Mouse (Mus musculus) E14TG2a.4 (cell line): ENCODE measurements around the gene Sfxn1.
A peak's percentile ranks its signal among the peaks of the same experiment; 100 is the strongest.

Experiments
- H3K27me3 ChIP-seq: 2 replicates; pipeline ENCODE4 v1.6.1; 2014; ENCODE audit warnings: low read length, control low read depth; ENCODE audit not compliant: insufficient read depth
- H3K36me3 ChIP-seq: 2 replicates; pipeline ENCODE4 v1.6.1; 2014; ENCODE audit warnings: low read length, control low read depth; ENCODE audit not compliant: insufficient read depth
- H3K4me1 ChIP-seq: replicated peaks from 2 replicates; pipeline ENCODE4 v1.6.1; 2014; ENCODE audit warnings: low read depth, low read length, control low read depth
- H3K4me3 ChIP-seq: replicated peaks from 2 replicates; pipeline ENCODE4 v1.5.1; 2014; ENCODE audit warnings: mild to moderate bottlenecking, low read length
- H3K9me3 ChIP-seq: 2 replicates; pipeline ENCODE4 v1.6.1; 2014; ENCODE audit warnings: low read length, control low read depth
- CTCF ChIP-seq: conservative IDR thresholded peaks from 2 replicates; pipeline ENCODE4 v1.5.1; 2014; ENCODE audit warnings: low read length
- NANOG ChIP-seq: IDR thresholded peaks from 2 replicates; pipeline ENCODE4 v1.6.1; 2014; ENCODE audit warnings: borderline replicate concordance, low read length, mixed read lengths
- POU5F1 ChIP-seq: IDR thresholded peaks from 2 replicates; pipeline ENCODE4 v1.6.1; 2014; ENCODE audit warnings: low read length, borderline replicate concordance

Gene Sfxn1

GRCm38 (mm10) chr13:54071606-54072331 lies at the start of gene Sfxn1:
TSS of gene Sfxn1 (plus strand) at chr13:54071869.
- Histone ChIP-seq H3K9me3 (no peaks in the 10 kb centered on the region), H3K36me3 (peaks cover 27% of the 10 kb centered on the region), H3K27me3 (peaks cover 20% of the 10 kb centered on the region), H3K4me1 (peaks cover 67% of the 10 kb centered on the region), H3K4me3 (peak within 1 kb of the TSS; percentile 93)
- TF ChIP-seq POU5F1: no peak
- no peak for TF ChIP-seq CTCF
- TF ChIP-seq NANOG: no peak

DNA sequence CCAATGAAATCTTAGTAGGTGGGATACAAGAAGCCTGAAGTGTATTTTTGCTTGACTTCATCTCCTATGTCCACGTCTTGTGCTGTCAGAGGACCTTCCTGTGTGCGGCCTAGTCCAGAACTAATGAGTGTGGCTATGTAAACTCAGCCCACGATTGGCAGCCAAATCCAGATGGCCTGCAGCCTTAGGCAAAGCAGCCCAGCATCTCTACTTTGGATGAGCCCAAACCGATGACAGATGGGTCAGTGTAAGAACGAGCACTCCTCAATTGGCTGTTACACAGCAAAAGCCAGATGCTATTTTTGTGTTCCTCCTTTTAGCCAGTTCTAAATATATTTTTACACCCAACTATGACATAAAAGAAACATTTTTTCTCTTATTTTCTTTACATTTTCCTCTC lies 48.4 kb upstream of the Sfxn1 start:
- H3K36me3 ChIP-seq: no peaks in the 10 kb centered on the region
- TF ChIP-seq POU5F1 (no peak), NANOG (no peak), CTCF (no peak)
- 0 out of 2 replicates have a peak, but pooled peaks cover 3% of the 10 kb centered on the region for H3K9me3 ChIP-seq
- H3K4me1 ChIP-seq: no peaks in the 10 kb centered on the region
- no peaks in the 10 kb centered on the region for H3K27me3 ChIP-seq
- no peak overlapping the region for H3K4me3 ChIP-seq

DNA sequence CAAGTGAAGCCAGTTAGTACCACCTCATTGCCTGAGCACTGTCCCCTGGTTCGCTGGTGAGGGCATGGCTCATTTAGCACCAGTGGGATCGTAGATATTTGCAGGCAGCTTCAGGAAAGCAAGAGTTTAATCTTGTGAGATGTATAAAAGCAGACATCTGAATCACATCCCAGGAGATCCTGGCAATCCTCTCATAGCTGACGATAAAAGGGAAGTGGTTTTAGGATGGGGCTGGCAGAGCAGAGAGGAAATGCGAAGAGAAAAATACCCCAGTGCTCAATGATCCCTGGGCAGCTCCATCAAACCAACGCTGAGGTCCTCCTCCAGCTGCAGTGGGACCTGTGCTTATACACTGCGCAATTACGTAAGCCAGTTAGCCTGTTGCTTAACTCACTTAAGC lies 44.6 kb upstream of the Sfxn1 start:
- H3K9me3 ChIP-seq: peaks cover 7% of the 10 kb centered on the region; the same call in 1 of the 2 replicates
- H3K27me3 ChIP-seq: no peaks in the 10 kb centered on the region
- H3K4me3 ChIP-seq: no peak overlapping the region
- H3K36me3 ChIP-seq: no peaks in the 10 kb centered on the region
- H3K4me1 ChIP-seq: peaks cover 17% of the 10 kb centered on the region
- TF ChIP-seq POU5F1 (no peak), CTCF (no peak), NANOG (no peak)

DNA sequence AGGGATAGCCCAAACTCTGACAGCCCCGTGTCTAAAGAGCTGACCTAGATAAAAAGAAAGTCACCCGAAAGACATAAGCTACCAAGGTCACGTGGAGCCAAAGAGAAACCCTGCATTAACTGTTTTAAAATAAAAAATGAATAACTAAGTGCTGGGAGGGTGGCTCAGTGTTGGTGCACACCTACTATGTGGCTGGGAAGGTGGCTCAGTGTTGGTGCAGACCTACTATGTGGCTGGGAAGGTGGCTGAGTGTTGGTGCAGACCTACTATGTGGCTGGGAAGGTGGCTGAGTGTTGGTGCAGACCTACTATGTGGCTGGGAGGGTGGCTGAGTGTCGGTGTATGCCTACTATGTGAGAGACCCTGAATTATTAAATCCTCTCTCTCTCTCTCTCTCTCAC lies 38.0 kb upstream of the Sfxn1 start:
- peaks cover 6% of the 10 kb centered on the region; the same call in 1 of the 2 replicates for H3K9me3 ChIP-seq
- no peak overlapping the region for H3K4me3 ChIP-seq
- TF ChIP-seq POU5F1 (no peak), CTCF (no peak), NANOG (no peak)
- no peaks in the 10 kb centered on the region for H3K36me3 ChIP-seq
- H3K4me1 ChIP-seq: peaks cover 17% of the 10 kb centered on the region
- H3K27me3 ChIP-seq: no peaks in the 10 kb centered on the region

GRCm38 (mm10) chr13:54035541-54035940 lies 36.1 kb upstream of the Sfxn1 start:
- no peaks in the 10 kb centered on the region; the same call in 1 of the 2 replicates for H3K27me3 ChIP-seq
- peaks cover 12% of the 10 kb centered on the region for H3K4me1 ChIP-seq
- TF ChIP-seq CTCF (peak; percentile 85), POU5F1 (no peak)
- no peaks in the 10 kb centered on the region for H3K36me3 ChIP-seq
- no peaks in the 10 kb centered on the region for H3K9me3 ChIP-seq
- H3K4me3 ChIP-seq: no peak overlapping the region

DNA sequence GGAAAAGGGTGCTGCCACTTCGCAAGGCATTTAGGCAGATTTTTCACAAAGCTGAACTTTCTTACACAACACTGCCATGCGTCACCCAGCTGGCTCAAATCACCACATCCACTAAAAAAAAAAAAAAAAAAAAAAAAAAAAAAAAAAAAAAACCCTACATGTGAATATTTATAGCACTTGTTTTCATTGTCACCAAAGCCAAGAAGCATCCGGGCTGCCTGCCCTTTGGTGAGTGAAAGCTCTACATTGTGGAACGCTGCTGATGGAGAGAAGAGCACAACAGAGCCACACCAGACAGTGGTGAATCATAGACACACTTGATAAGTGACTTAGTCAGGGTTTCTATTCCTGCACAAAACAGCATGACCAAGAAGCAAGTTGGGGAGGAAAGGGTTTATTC lies 33.7 kb upstream of the Sfxn1 start:
- no peaks in the 10 kb centered on the region for H3K4me1 ChIP-seq
- no peaks in the 10 kb centered on the region for H3K36me3 ChIP-seq
- TF ChIP-seq NANOG (no peak), CTCF (no peak), POU5F1 (no peak)
- no peaks in the 10 kb centered on the region; the same call in 1 of the 2 replicates for H3K27me3 ChIP-seq
- no peak overlapping the region for H3K4me3 ChIP-seq
- no peaks in the 10 kb centered on the region for H3K9me3 ChIP-seq

DNA sequence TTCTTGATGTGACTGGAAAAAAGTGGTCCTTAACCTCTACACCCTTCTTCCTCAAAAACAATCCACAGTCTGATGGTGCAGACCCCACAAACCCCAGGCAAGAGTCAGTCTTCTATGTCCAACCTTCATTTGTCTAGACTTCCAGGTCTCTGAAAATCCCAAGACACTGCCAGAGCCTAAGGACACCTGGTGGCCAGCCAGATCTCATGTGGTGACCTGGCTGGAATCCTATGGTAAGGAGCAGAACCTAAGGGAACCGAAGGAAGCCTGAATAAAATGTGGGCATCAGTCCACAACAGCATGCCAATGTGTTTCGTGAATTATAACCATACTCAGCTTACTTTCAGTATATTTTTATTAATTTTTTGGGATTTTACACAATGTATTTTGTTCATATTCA lies 31.4 kb upstream of the Sfxn1 start:
- no peaks in the 10 kb centered on the region for H3K36me3 ChIP-seq
- no peaks in the 10 kb centered on the region; the same call in 1 of the 2 replicates for H3K27me3 ChIP-seq
- H3K4me3 ChIP-seq: no peak overlapping the region
- no peak for TF ChIP-seq CTCF
- TF ChIP-seq POU5F1: no peak
- TF ChIP-seq NANOG: no peak
- no peaks in the 10 kb centered on the region for H3K4me1 ChIP-seq
- no peaks in the 10 kb centered on the region for H3K9me3 ChIP-seq

DNA sequence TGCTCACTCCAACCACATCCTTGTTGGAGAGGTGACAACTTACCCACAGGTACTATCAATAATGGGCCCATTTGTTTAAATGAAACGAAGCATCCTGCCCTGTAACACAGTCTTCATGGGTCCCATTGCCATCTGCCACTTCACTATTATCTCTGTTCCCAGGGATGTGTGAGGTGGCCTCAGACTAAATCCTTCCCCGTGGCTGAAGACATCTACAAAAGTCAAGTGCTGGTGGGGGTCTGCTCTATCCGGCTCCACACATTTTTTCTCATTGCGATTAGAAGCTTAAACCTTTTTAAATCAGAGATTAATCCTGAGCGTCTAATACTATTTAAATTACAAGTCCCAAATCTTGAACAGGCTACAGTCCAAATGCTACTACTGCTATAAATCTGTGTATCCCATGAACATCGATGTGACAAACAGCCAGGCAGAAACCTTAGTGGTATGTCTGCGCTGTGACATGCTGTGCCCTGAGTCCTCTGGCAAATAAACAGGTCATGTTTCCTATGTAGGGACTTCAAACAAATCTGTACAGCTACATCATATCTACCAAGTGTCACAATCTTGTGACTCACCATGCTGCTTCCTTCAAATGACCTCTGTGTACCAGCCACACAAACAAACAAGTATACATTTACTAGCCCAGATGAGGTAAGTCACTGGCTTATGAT lies 22.9 kb upstream of the Sfxn1 start:
- peaks cover 24% of the 10 kb centered on the region for H3K27me3 ChIP-seq
- no peak for TF ChIP-seq CTCF
- TF ChIP-seq NANOG: no peak
- TF ChIP-seq POU5F1: no peak
- H3K4me1 ChIP-seq: no peaks in the 10 kb centered on the region
- H3K4me3 ChIP-seq: no peak overlapping the region
- no peaks in the 10 kb centered on the region for H3K9me3 ChIP-seq
- no peaks in the 10 kb centered on the region for H3K36me3 ChIP-seq
